8 mouse cellular contexts compared by ENCODE assay signal in genomic region chr17:56292531-56293222, GRCm38 (mm10). TPM values are rescaled to one million over a fixed set of nuclear protein-coding genes. Genes with fewer than 3 reads are reported as not detected.
A peak's percentile ranks its signal among the peaks of the same experiment; 100 is the strongest.
DNase-seq lines count a peak whose midpoint lies in the region; ATAC-seq and TF ChIP-seq lines count a peak whose summit lies in the region.

Gene Plin3, minus strand, starts transcription at chr17:56292873.

- TF ChIP-seq EP300 in CH12.LX (IDR thresholded peaks at IDR 0.05; ENCODE audit: low read length): no peak

- dilution Hi-C loops in CH12.LX (cut with MboI; ENCODE audit: extremely low pct_ligation_motif_present, extremely low pct_unique_long_range_greater_than_20kb, low sequenced_read_pairs): no loop called here

- H3K9me3 ChIP-seq in CH12.LX (replicated peaks; ENCODE audit: low read length): no peaks in the 10 kb centered on the region
- no peaks in the 10 kb centered on the region for H3K9me3 ChIP-seq in forebrain, embryonic 12.5 days
- no peaks in the 10 kb centered on the region for H3K9me3 ChIP-seq in liver, embryonic 15.5 days (replicated peaks)

- no peak within 1 kb of the TSS for H3K4me2 ChIP-seq in CH12.LX (ENCODE audit: insufficient read depth, low read depth, poor library complexity, severe bottlenecking)
- no peak within 1 kb of the TSS for H3K4me2 ChIP-seq in forebrain, embryonic 12.5 days
- H3K4me2 ChIP-seq in liver, embryonic 15.5 days: peak within 1 kb of the TSS; percentile 88

- no peak within 1 kb of the TSS for H3K4me3 ChIP-seq in CH12.LX (replicated peaks in 1 of 3; ENCODE audit: low read depth in 2 of 3, low read length in 2 of 3, poor library complexity in 1 of 3)
- no peak within 1 kb of the TSS for H3K4me3 ChIP-seq in forebrain, embryonic 12.5 days (replicated peaks)
- 0 out of 2 replicates have a peak within 1 kb of the TSS, but pooled peaks have one; percentile 60 for H3K4me3 ChIP-seq in liver, embryonic 15.5 days (replicated peaks)

- peaks cover 0 to 2% of the 10 kb centered on the region in 2 experiments for H3K36me3 ChIP-seq in CH12.LX (replicated peaks in 1 of 2; ENCODE audit: control insufficient read depth in 1 of 2, insufficient read depth in 1 of 2, low read length in 1 of 2)
- H3K36me3 ChIP-seq in forebrain, embryonic 12.5 days (replicated peaks): no peaks in the 10 kb centered on the region
- H3K36me3 ChIP-seq in liver, embryonic 15.5 days (replicated peaks): no peaks in the 10 kb centered on the region

- no peak for TF ChIP-seq CTCF in CH12.LX (conservative IDR thresholded peaks at IDR 0.05 in 1 of 2, IDR thresholded peaks at IDR 0.05 in 1 of 2; ENCODE audit: low read depth in 2 of 2, low read length in 2 of 2)

- no peak for TF ChIP-seq POLR2A in CH12.LX (IDR thresholded peaks at IDR 0.05; ENCODE audit: low read depth, low read length)

- peaks cover 22 to 54% of the 10 kb centered on the region in 2 experiments for H3K4me1 ChIP-seq in CH12.LX (ENCODE audit: control insufficient read depth in 1 of 2, insufficient read depth in 2 of 2)
- H3K4me1 ChIP-seq in forebrain, embryonic 12.5 days: peaks cover 37% of the 10 kb centered on the region
- H3K4me1 ChIP-seq in liver, embryonic 15.5 days (replicated peaks): peaks cover 49% of the 10 kb centered on the region

- 87% methylated on average over 4 of the region's 4 CpGs for WGBS in forebrain, embryonic 12.5 days
- 75% methylated on average over 4 of the region's 4 CpGs for WGBS in liver, embryonic 15.5 days (ENCODE audit: insufficient replicate concordance)

- H3K79me2 ChIP-seq in CH12.LX (replicated peaks; ENCODE audit: control insufficient read depth, extremely low read depth, insufficient read depth, poor library complexity, severe bottlenecking): no peaks in the 10 kb centered on the region

- DNase-seq in cerebellum, adult 11-12 months: peak; percentile 54
- DNase-seq in cerebellum, postnatal 14 days: no peak
- no peak for DNase-seq in CH12.LX (ENCODE audit: extremely low read depth)
- no peak for DNase-seq in heart, postnatal 25 days (ENCODE audit: low spot score)
- DNase-seq in thymus, postnatal 4 days: peak; percentile 67
- DNase-seq in c-Kit-positive CD71-positive TER-119-positive erythroid progenitor cells, embryonic 14.5 days (ENCODE audit: low spot score): no peak

- no peaks in the 10 kb centered on the region for H3K27me3 ChIP-seq in CH12.LX (replicated peaks)
- no peaks in the 10 kb centered on the region; the same call in 1 of the 2 replicates for H3K27me3 ChIP-seq in forebrain, embryonic 12.5 days
- H3K27me3 ChIP-seq in liver, embryonic 15.5 days: no peaks in the 10 kb centered on the region

- ATAC-seq in forebrain, embryonic 12.5 days (ENCODE audit: low FRiP score): no peak
- no peak for ATAC-seq in liver, embryonic 15.5 days (ENCODE audit: insufficient read depth)

- peak within 1 kb of the TSS; percentile 77; the same call in 1 of the 2 replicates for H3K9ac ChIP-seq in CH12.LX (ENCODE audit: insufficient read depth, low read depth)
- no peak within 1 kb of the TSS for H3K9ac ChIP-seq in forebrain, embryonic 12.5 days
- H3K9ac ChIP-seq in liver, embryonic 15.5 days: 0 out of 2 replicates have a peak within 1 kb of the TSS, but pooled peaks have one; percentile 65

- no peak for TF ChIP-seq RAD21 in CH12.LX (IDR thresholded peaks at IDR 0.05; ENCODE audit: low read depth, low read length)

- in situ Hi-C loops in CH12.LX (cut with MboI; ENCODE audit: low pct_ligation_motif_present, low pct_unique_long_range_greater_than_20kb, low sequenced_read_pairs): no loop called here

- intact Hi-C loops in heart, postnatal 25 days (cut with DNase I): loop anchor here (2.0 kb wide), 1 partner anchor 16 kb away; the partner anchor contains the start of gene Ticam1

- no peak within 1 kb of the TSS for H3K27ac ChIP-seq in CH12.LX (ENCODE audit: insufficient read depth, low read depth)
- H3K27ac ChIP-seq in forebrain, embryonic 12.5 days: peak within 1 kb of the TSS; percentile 85; the same call in 1 of the 2 replicates
- H3K27ac ChIP-seq in liver, embryonic 15.5 days (replicated peaks): peak within 1 kb of the TSS; percentile 88

TF ChIP-seq in CH12.LX, 34 proteins besides CTCF, POLR2A, EP300 and RAD21:
- TF ChIP-seq ETS1 (conservative IDR thresholded peaks at IDR 0.05; ENCODE audit: low read depth, low read length) (no peak), JUN (IDR thresholded peaks at IDR 0.05; ENCODE audit: insufficient read depth, low read depth, low read length) (no peak), TBP (conservative IDR thresholded peaks at IDR 0.05; ENCODE audit: low read depth, low read length) (no peak), TCF12 (IDR thresholded peaks at IDR 0.05; ENCODE audit: low read depth, low read length) (no peak), USF2 (conservative IDR thresholded peaks at IDR 0.05; ENCODE audit: low read depth, low read length) (no peak), ZMIZ1 (IDR thresholded peaks at IDR 0.05; ENCODE audit: low read depth, low read length) (no peak), POLR2AphosphoS2 (IDR thresholded peaks at IDR 0.05; ENCODE audit: low read depth, low read length) (no peak), CHD2 (IDR thresholded peaks at IDR 0.05; ENCODE audit: low read length) (no peak), MEF2A (IDR thresholded peaks at IDR 0.05; ENCODE audit: borderline replicate concordance, low read depth, low read length) (no peak), NELFE (IDR thresholded peaks at IDR 0.05; ENCODE audit: low read depth, low read length) (no peak), MAFK (IDR thresholded peaks at IDR 0.05; ENCODE audit: insufficient replicate concordance, low read length) (no peak), USF1 (IDR thresholded peaks at IDR 0.05; ENCODE audit: low read depth, low read length) (no peak), ZC3H11A (IDR thresholded peaks at IDR 0.05; ENCODE audit: low read depth, low read length) (no peak), SMC3 (IDR thresholded peaks at IDR 0.05; ENCODE audit: low read depth, low read length) (no peak), NRF1 (IDR thresholded peaks at IDR 0.05; ENCODE audit: low read depth, low read length) (no peak), RCOR1 (conservative IDR thresholded peaks at IDR 0.05; ENCODE audit: low read depth, low read length) (no peak), MYC (IDR thresholded peaks at IDR 0.05; ENCODE audit: low read depth, low read length) (no peak), ZKSCAN1 (IDR thresholded peaks at IDR 0.05; ENCODE audit: borderline replicate concordance, low read depth, low read length) (no peak)

RNA-seq across cellular contexts. Expression of gene Plin3, which starts in this region (rescaled TPM):
- total RNA-seq in CH12.LX (2012; rRNA removed) (18.8 and 23.3 TPM in 2 replicates), CH12.LX (2014; rRNA removed) (17.0 and 17.3 TPM in 2 replicates)
- 17.9 and 18.5 TPM in 2 replicates for polyA plus RNA-seq in CH12.LX (2012; ENCODE audit: insufficient read length, low read depth)
- 28.6 and 28.8 TPM in 2 replicates for polyA plus RNA-seq in forebrain, embryonic 12.5 days (2016; fragmentation: Nextera tagmentation; extraction: Ambion mirVana)
- total RNA-seq in heart, postnatal 25 days (2021): 100 to 1,000 TPM; 154 to 171 TPM
- 33.3 and 36.0 TPM in 2 replicates for polyA plus RNA-seq in liver, embryonic 15.5 days (2015; fragmentation: Nextera tagmentation; extraction: Ambion mirVana)

Comparison
In these comparisons a context has a peak if more than half of its experiments do, and no peak if none do; other contexts are left out.
1. RNA of gene Plin3 (total RNA-seq): 154 to 171 TPM in heart, postnatal 25 days; 17.0 to 23.3 TPM in CH12.LX; every median in the first group is over 4 times any median in the second.
2. DNase-seq: peak in cerebellum, adult 11-12 months (single experiment) and thymus, postnatal 4 days (single experiment); none in cerebellum, postnatal 14 days (0 of 2), CH12.LX (single experiment), heart, postnatal 25 days (single experiment) and c-Kit-positive CD71-positive TER-119-positive erythroid progenitor cells, embryonic 14.5 days (single experiment).